Mouse (Mus musculus) hindbrain, embryonic 14.5 days (tissue): ENCODE results near the gene Zfp507. TPM values are rescaled to one million over a fixed set of nuclear protein-coding genes. Genes with fewer than 3 reads are reported as not detected.

ENCODE experiments used
- ATAC-seq: fragments of 200-750 bp; cut with Nextera tagmentation; 2 replicates; pipeline ENCODE4 v1.8.0; 2017; ENCODE audit warnings: moderate number of reproducible peaks, mild to moderate bottlenecking, moderate TSS enrichment, moderate library complexity; ENCODE audit not compliant: low FRiP score
- DNase-seq: peaks from one replicate; pipeline ENCODE4 v3.0.0-alpha.2; 2015; ENCODE audit warnings: low spot score
- H3K27ac ChIP-seq: fragments of 300-500 bp; sonication (generic); 2 replicates; pipeline ENCODE4 v1.5.1; 2014; ENCODE audit warnings: mild to moderate bottlenecking, moderate library complexity
- H3K27me3 ChIP-seq: fragments of 300-500 bp; sonication (generic); 2 replicates; pipeline ENCODE4 v1.6.1; 2014; ENCODE audit warnings: mild to moderate bottlenecking, low read length, mixed read lengths; ENCODE audit not compliant: control insufficient read depth, insufficient read depth
- H3K36me3 ChIP-seq: fragments of 300-500 bp; sonication (generic); replicated peaks from 2 replicates; pipeline ENCODE4 v1.6.1; 2014; ENCODE audit not compliant: control insufficient read depth, insufficient read depth
- H3K4me1 ChIP-seq: fragments of 300-500 bp; sonication (generic); replicated peaks from 2 replicates; pipeline ENCODE4 v1.6.1; 2014; ENCODE audit warnings: antibody characterized with exemption, low read length, mixed read lengths; ENCODE audit not compliant: control insufficient read depth, insufficient read depth
- H3K4me2 ChIP-seq: fragments of 300-500 bp; sonication (generic); replicated peaks from 2 replicates; pipeline ENCODE4 v1.6.1; 2014; ENCODE audit warnings: mild to moderate bottlenecking, moderate library complexity
- H3K4me3 ChIP-seq: fragments of 300-500 bp; sonication (generic); replicated peaks from 2 replicates; pipeline ENCODE4 v1.5.1; 2014; ENCODE audit warnings: mild to moderate bottlenecking, low read length
- H3K9ac ChIP-seq: fragments of 300-500 bp; sonication (generic); 2 replicates; pipeline ENCODE4 v1.6.1; 2014
- H3K9me3 ChIP-seq: fragments of 300-500 bp; sonication (generic); 2 replicates; pipeline ENCODE4 v1.6.1; 2016; ENCODE audit warnings: low read length; ENCODE audit not compliant: control insufficient read depth
- WGBS: fragments of 180-500 bp; shearing (Covaris S2); extraction: QIAGEN DNeasy Blood & Tissue Kit; methylation state at CpG from one replicate; pipeline ENCODE4 v1.1.7; 2014; 5-methylcytosine and 5-hydroxymethylcytosine counted together
- polyA plus RNA-seq: library from polyadenylated mRNA; unstranded; fragments of >200 nt; fragmentation: Nextera tagmentation; extraction: Ambion mirVana; gene quantifications from 2 replicates; pipeline ENCODE4 v1.2.1, GENCODE M21; 2014

Zfp507 gene
- polyA plus RNA-seq, 1 experiment from 2014 or later = 16.0 TPM

DNA sequence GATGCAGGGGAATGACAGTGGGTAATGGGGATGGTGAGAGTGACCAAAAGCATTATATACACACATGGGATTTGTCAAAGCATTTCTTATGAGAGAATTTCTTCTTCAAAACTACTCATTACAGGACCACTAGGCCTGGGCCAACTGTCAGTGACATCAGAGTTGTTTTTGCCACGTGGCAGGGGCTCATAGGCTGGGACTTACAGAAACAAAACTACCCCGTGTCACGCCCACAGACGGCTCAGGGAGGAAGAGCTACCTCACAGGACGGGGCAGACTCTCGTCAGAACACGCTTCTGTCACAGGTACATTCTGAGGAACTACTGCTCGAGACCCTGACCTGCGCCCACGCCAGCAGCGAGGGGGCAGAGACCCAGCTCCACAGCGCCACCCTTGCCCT is 74.4 kb downstream of the Zfp507 start:
- no peak for DNase-seq
- Histone ChIP-seq H3K4me3 (no peak overlapping the region), H3K27ac (no peak overlapping the region), H3K4me1 (0 out of 2 replicates have a peak, but pooled peaks cover 7% of the 10 kb centered on the region), H3K36me3 (peaks cover 30% of the 10 kb centered on the region), H3K9me3 (no peaks in the 10 kb centered on the region), H3K4me2 (no peak overlapping the region), H3K9ac (no peak overlapping the region), H3K27me3 (no peaks in the 10 kb centered on the region)
- 97% methylated on average over 12 of the region's 12 CpGs for WGBS
- no peak for ATAC-seq

DNA sequence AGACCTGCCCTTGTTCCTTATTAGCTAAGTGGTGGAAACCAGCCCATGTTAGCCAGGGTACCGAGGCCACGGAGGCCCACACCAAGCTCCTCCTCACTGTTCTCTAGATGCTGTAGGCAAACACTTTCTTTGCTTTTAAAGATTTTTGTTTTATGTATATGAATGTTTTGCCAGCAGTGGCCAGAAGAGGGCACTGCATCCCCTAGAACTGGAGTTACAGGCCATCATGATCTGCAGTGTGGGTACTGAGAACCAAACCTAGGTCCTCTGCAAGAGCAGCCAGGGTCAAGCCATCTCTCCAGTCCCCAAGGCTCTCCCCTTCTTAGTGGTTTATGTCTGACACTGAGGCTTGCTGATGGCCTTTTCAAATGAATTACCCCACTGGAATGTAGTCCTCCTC is 79.8 kb downstream of the Zfp507 start:
- DNase-seq (no peak), ATAC-seq (no peak)

More for the DNA sequence above, 79.8 kb downstream of the Zfp507 start:
- Histone ChIP-seq H3K9ac (no peak overlapping the region), H3K4me3 (no peak overlapping the region), H3K27ac (no peak overlapping the region), H3K9me3 (no peaks in the 10 kb centered on the region), H3K4me1 (no peaks in the 10 kb centered on the region), H3K36me3 (peaks cover 60% of the 10 kb centered on the region), H3K4me2 (no peak overlapping the region), H3K27me3 (no peaks in the 10 kb centered on the region)
- WGBS = 88% methylated on average over 2 of the region's 2 CpGs

Other genes starting within 250 kb of the Zfp507 start
- 116 and 121 TPM in 2 replicates for gene Nudt19, start 246.7 kb downstream of the Zfp507 start, polyA plus RNA-seq
- gene Rgs9bp, start 217.4 kb downstream of the Zfp507 start, polyA plus RNA-seq = 0.04 and 0.17 TPM in 2 replicates
- 18.7 and 21.6 TPM in 2 replicates for gene Ankrd27, start 216.8 kb downstream of the Zfp507 start, polyA plus RNA-seq
- gene Pdcd5, start 155.5 kb downstream of the Zfp507 start, polyA plus RNA-seq = 245 and 288 TPM in 2 replicates
- gene Dpy19l3, start 48.5 kb downstream of the Zfp507 start, polyA plus RNA-seq = 57.5 and 61.0 TPM in 2 replicates